In genomic region chr8:107717856-107718255, GRCm38 (mm10) we compare ENCODE assay signal across 18 mouse cellular contexts.
DNase-seq lines count a peak whose midpoint lies in the region; ATAC-seq and TF ChIP-seq lines count a peak whose summit lies in the region.
"Had no signal": no experiment of that assay in that cellular context is flagged by ENCODE, and none has a peak within 500 bp of the region (broad histone marks: within the 10 kb centered on the region; RNA-seq: fewer than 3 reads in every experiment).

No protein-coding gene starts in this region.

- no peak for TF ChIP-seq POLR2A in brain, embryonic 14.5 days (IDR thresholded peaks at IDR 0.05; ENCODE audit: borderline replicate concordance, extremely low read depth, insufficient read depth, insufficient read length, poor library complexity, severe bottlenecking)

- H3K27ac ChIP-seq in hindbrain, embryonic 16.5 days (ENCODE audit: low read depth, low read length) = no peak overlapping the region
- H3K27ac ChIP-seq in hindbrain, embryonic 12.5 days = no peak overlapping the region
- peak overlapping the region; percentile 59; the same call in 1 of the 2 replicates for H3K27ac ChIP-seq in midbrain, embryonic 15.5 days
- H3K27ac ChIP-seq in midbrain, embryonic 11.5 days (ENCODE audit: low read depth, low read length) = no peak overlapping the region
- H3K27ac ChIP-seq: embryonic facial prominence, embryonic 10.5 days; embryonic facial prominence, embryonic 12.5 days; forebrain, embryonic 13.5 days; forebrain, embryonic 15.5 days had no signal

- H3K9me3 ChIP-seq in hindbrain, embryonic 16.5 days (ENCODE audit: control insufficient read depth, low read length) = no peaks in the 10 kb centered on the region
- no peaks in the 10 kb centered on the region for H3K9me3 ChIP-seq in hindbrain, embryonic 12.5 days (replicated peaks)
- H3K9me3 ChIP-seq in midbrain, embryonic 15.5 days = no peaks in the 10 kb centered on the region
- no peaks in the 10 kb centered on the region for H3K9me3 ChIP-seq in midbrain, embryonic 11.5 days (ENCODE audit: control insufficient read depth, low read length)
- H3K9me3 ChIP-seq: embryonic facial prominence, embryonic 10.5 days; embryonic facial prominence, embryonic 12.5 days; forebrain, embryonic 13.5 days; forebrain, embryonic 15.5 days had no signal

- peak overlapping the region; percentile 21; the same call in 1 of the 2 replicates for H3K4me2 ChIP-seq in hindbrain, embryonic 16.5 days (ENCODE audit: low read length)
- no peak overlapping the region for H3K4me2 ChIP-seq in hindbrain, embryonic 12.5 days (replicated peaks)
- 0 out of 2 replicates have a peak overlapping the region, but pooled peaks have one; percentile 8 for H3K4me2 ChIP-seq in midbrain, embryonic 15.5 days
- H3K4me2 ChIP-seq in midbrain, embryonic 11.5 days = no peak overlapping the region
- H3K4me2 ChIP-seq: embryonic facial prominence, embryonic 12.5 days; forebrain, embryonic 13.5 days; forebrain, embryonic 15.5 days had no signal

- ATAC-seq in hindbrain, embryonic 16.5 days = no peak
- no peak for ATAC-seq in hindbrain, embryonic 12.5 days (ENCODE audit: low FRiP score)
- ATAC-seq in midbrain, embryonic 15.5 days (replicated peaks) = no peak; the same call in 1 of the 2 replicates
- no peak for ATAC-seq in midbrain, embryonic 11.5 days (ENCODE audit: low FRiP score)
- ATAC-seq: forebrain, embryonic 13.5 days; forebrain, embryonic 15.5 days had no signal

- no peaks in the 10 kb centered on the region for H3K4me1 ChIP-seq in hindbrain, embryonic 16.5 days (ENCODE audit: control insufficient read depth, insufficient read depth, low read depth, low read length)
- no peaks in the 10 kb centered on the region for H3K4me1 ChIP-seq in hindbrain, embryonic 12.5 days
- no peaks in the 10 kb centered on the region for H3K4me1 ChIP-seq in midbrain, embryonic 15.5 days
- H3K4me1 ChIP-seq in midbrain, embryonic 11.5 days (ENCODE audit: control insufficient read depth, insufficient read depth, low read length) = no peaks in the 10 kb centered on the region
- H3K4me1 ChIP-seq: embryonic facial prominence, embryonic 10.5 days; embryonic facial prominence, embryonic 12.5 days; forebrain, embryonic 13.5 days; forebrain, embryonic 15.5 days had no signal

- WGBS in hindbrain, embryonic 16.5 days = 67% methylated on average over 13 of the region's 13 CpGs
- WGBS in hindbrain, embryonic 12.5 days = 83% methylated on average over 13 of the region's 13 CpGs
- 63% methylated on average over 13 of the region's 13 CpGs for WGBS in midbrain, embryonic 15.5 days
- WGBS in midbrain, embryonic 11.5 days = 91% methylated on average over 13 of the region's 13 CpGs

- no peak for TF ChIP-seq CTCF in brain, embryonic 14.5 days (IDR thresholded peaks at IDR 0.05; ENCODE audit: borderline replicate concordance, extremely low read depth, insufficient read depth, insufficient read length)

- H3K27me3 ChIP-seq in hindbrain, embryonic 16.5 days (replicated peaks; ENCODE audit: control insufficient read depth, insufficient read depth, low read length) = no peaks in the 10 kb centered on the region
- H3K27me3 ChIP-seq in hindbrain, embryonic 12.5 days = no peaks in the 10 kb centered on the region
- no peaks in the 10 kb centered on the region for H3K27me3 ChIP-seq in midbrain, embryonic 15.5 days (replicated peaks)
- H3K27me3 ChIP-seq in midbrain, embryonic 11.5 days (ENCODE audit: control insufficient read depth, insufficient read depth, low read length) = no peaks in the 10 kb centered on the region
- H3K27me3 ChIP-seq: embryonic facial prominence, embryonic 12.5 days; forebrain, embryonic 13.5 days; forebrain, embryonic 15.5 days had no signal

- no peak for DNase-seq in midbrain, embryonic 11.5 days (ENCODE audit: low spot score, missing footprints)
- peak; percentile 50 for DNase-seq in brain, embryonic 14.5 days (ENCODE audit: low read depth)
- no peak for DNase-seq in kidney, postnatal 14 days
- DNase-seq: adrenal gland, adult 2 months; adrenal gland, postnatal 10 days; adrenal gland, postnatal 25 days; cerebellum, adult 11-12 months; cerebellum, adult 2 months; cerebellum, adult 9-10 months; cerebellum, postnatal 10 days; cerebellum, postnatal 25 days had no signal

- no peak overlapping the region for H3K4me3 ChIP-seq in hindbrain, embryonic 16.5 days (ENCODE audit: low read length)
- H3K4me3 ChIP-seq in hindbrain, embryonic 12.5 days = no peak overlapping the region
- no peak overlapping the region for H3K4me3 ChIP-seq in midbrain, embryonic 15.5 days
- H3K4me3 ChIP-seq in midbrain, embryonic 11.5 days (ENCODE audit: low read depth, low read length) = no peak overlapping the region
- H3K4me3 ChIP-seq: embryonic facial prominence, embryonic 10.5 days; embryonic facial prominence, embryonic 12.5 days; forebrain, embryonic 13.5 days; forebrain, embryonic 15.5 days had no signal

- no peak overlapping the region for H3K9ac ChIP-seq in hindbrain, embryonic 16.5 days (ENCODE audit: low read depth, low read length)
- H3K9ac ChIP-seq in hindbrain, embryonic 12.5 days = no peak overlapping the region
- H3K9ac ChIP-seq in midbrain, embryonic 15.5 days = no peak overlapping the region
- H3K9ac ChIP-seq in midbrain, embryonic 11.5 days (ENCODE audit: low read length) = no peak overlapping the region
- H3K9ac ChIP-seq: embryonic facial prominence, embryonic 12.5 days; forebrain, embryonic 13.5 days; forebrain, embryonic 15.5 days had no signal

- no peaks in the 10 kb centered on the region for H3K36me3 ChIP-seq in hindbrain, embryonic 16.5 days (ENCODE audit: control insufficient read depth, insufficient read depth, low read length)
- no peaks in the 10 kb centered on the region for H3K36me3 ChIP-seq in hindbrain, embryonic 12.5 days
- no peaks in the 10 kb centered on the region for H3K36me3 ChIP-seq in midbrain, embryonic 15.5 days (replicated peaks)
- no peaks in the 10 kb centered on the region for H3K36me3 ChIP-seq in midbrain, embryonic 11.5 days (ENCODE audit: control insufficient read depth, insufficient read depth, low read length)
- H3K36me3 ChIP-seq: embryonic facial prominence, embryonic 10.5 days; embryonic facial prominence, embryonic 12.5 days; forebrain, embryonic 15.5 days had no signal

Comparison
In these comparisons a context has a peak if more than half of its experiments do, and no peak if none do; other contexts are left out.
1. H3K4me2 ChIP-seq: peak in hindbrain, embryonic 16.5 days (single experiment) and midbrain, embryonic 15.5 days (single experiment); none in hindbrain, embryonic 12.5 days (single experiment) and midbrain, embryonic 11.5 days (single experiment).